Mouse (Mus musculus) midbrain, embryonic 15.5 days (tissue): ENCODE measurements around the gene Cxcl17. TPM values are rescaled to one million over a fixed set of nuclear protein-coding genes. Genes with fewer than 3 reads are reported as not detected.
A peak's percentile ranks its signal among the peaks of the same experiment; 100 is the strongest.
"Not testable (repeated sequence)": the region's sequence is repeated elsewhere in the genome, so short reads cannot be mapped to it uniquely, and the experiment has no call there.

Experiments used
- ATAC-seq: fragments of 200-750 bp; cut with Nextera tagmentation; replicated peaks from 2 replicates; pipeline ENCODE4 v1.8.0; 2017; ENCODE audit warnings: moderate TSS enrichment
- H3K27ac ChIP-seq: fragments of 300-500 bp; sonication (generic); 2 replicates; pipeline ENCODE4 v1.5.1; 2015; ENCODE audit warnings: mild to moderate bottlenecking, inconsistent platforms
- H3K27me3 ChIP-seq: fragments of 300-500 bp; sonication (generic); replicated peaks from 2 replicates; pipeline ENCODE4 v1.6.1; 2015; ENCODE audit warnings: inconsistent platforms
- H3K36me3 ChIP-seq: fragments of 300-500 bp; sonication (generic); replicated peaks from 2 replicates; pipeline ENCODE4 v1.6.1; 2015; ENCODE audit warnings: inconsistent platforms
- H3K4me1 ChIP-seq: fragments of 300-500 bp; sonication (generic); 2 replicates; pipeline ENCODE4 v1.6.1; 2015; ENCODE audit warnings: inconsistent platforms
- H3K4me2 ChIP-seq: fragments of 300-500 bp; sonication (generic); 2 replicates; pipeline ENCODE4 v1.6.1; 2015; ENCODE audit warnings: inconsistent platforms, mild to moderate bottlenecking, moderate library complexity
- H3K4me3 ChIP-seq: fragments of 300-500 bp; sonication (generic); 2 replicates; pipeline ENCODE4 v1.5.1; 2015; ENCODE audit warnings: mild to moderate bottlenecking, inconsistent platforms
- H3K9ac ChIP-seq: fragments of 300-500 bp; sonication (generic); 2 replicates; pipeline ENCODE4 v1.6.1; 2015; ENCODE audit warnings: mild to moderate bottlenecking, inconsistent platforms
- H3K9me3 ChIP-seq: fragments of 300-500 bp; sonication (generic); 2 replicates; pipeline ENCODE4 v1.6.1; 2016; ENCODE audit warnings: inconsistent platforms
- WGBS: fragments of 180-500 bp; shearing (Covaris S2); methylation state at CpG from one replicate; pipeline ENCODE4 v1.1.7; 2015; ENCODE audit warnings: mixed read lengths; 5-methylcytosine and 5-hydroxymethylcytosine counted together
- polyA plus RNA-seq: library from polyadenylated mRNA; unstranded; fragments of >200 nt; fragmentation: Nextera tagmentation; extraction: Ambion mirVana; gene quantifications from 2 replicates; pipeline ENCODE4 v1.2.1, GENCODE M21; 2015

The Cxcl17 gene
- polyA plus RNA-seq, 1 experiment from 2014 or later: 0.93 TPM

GRCm38 (mm10) chr7:25434654-25435545, 22.2 kb upstream of the Cxcl17 start:
- Histone ChIP-seq H3K4me1 (no peaks in the 10 kb centered on the region), H3K9ac (no peak overlapping the region), H3K27me3 (no peaks in the 10 kb centered on the region), H3K4me3 (no peak overlapping the region), H3K4me2 (no peak overlapping the region), H3K36me3 (no peaks in the 10 kb centered on the region), H3K27ac (no peak overlapping the region), H3K9me3 (no peaks in the 10 kb centered on the region)
- ATAC-seq: no peak
- WGBS: 87% methylated on average over 10 of the region's 10 CpGs

- no peak overlapping the region for H3K4me3 ChIP-seq
- no peak for ATAC-seq
- no peaks in the 10 kb centered on the region for H3K9me3 ChIP-seq
- no peaks in the 10 kb centered on the region for H3K27me3 ChIP-seq
- no peak overlapping the region for H3K4me2 ChIP-seq
- H3K27ac ChIP-seq: no peak overlapping the region
- WGBS: 90% methylated on average over 9 of the region's 9 CpGs
- H3K36me3 ChIP-seq: no peaks in the 10 kb centered on the region
- no peak overlapping the region for H3K9ac ChIP-seq
- H3K4me1 ChIP-seq: no peaks in the 10 kb centered on the region
Observed at GRCm38 (mm10) chr7:25433781-25434560, 21.3 kb upstream of the Cxcl17 start.

- Histone ChIP-seq H3K9ac (no peak overlapping the region), H3K36me3 (no peaks in the 10 kb centered on the region), H3K27me3 (no peaks in the 10 kb centered on the region), H3K27ac (no peak overlapping the region), H3K4me1 (no peaks in the 10 kb centered on the region), H3K9me3 (no peaks in the 10 kb centered on the region), H3K4me2 (no peak overlapping the region), H3K4me3 (no peak overlapping the region)
- ATAC-seq: no peak
- 13% methylated on average over 5 of the region's 5 CpGs for WGBS
Observed at GRCm38 (mm10) chr7:25433007-25433541, 20.4 kb upstream of the Cxcl17 start.

GRCm38 (mm10) chr7:25432381-25432780, 19.7 kb upstream of the Cxcl17 start:
- WGBS: 91% methylated on average over 6 of the region's 6 CpGs
- H3K4me1 ChIP-seq: no peaks in the 10 kb centered on the region
- no peak overlapping the region for H3K4me3 ChIP-seq
- H3K4me2 ChIP-seq: no peak overlapping the region
- no peaks in the 10 kb centered on the region for H3K9me3 ChIP-seq
- H3K36me3 ChIP-seq: no peaks in the 10 kb centered on the region
- no peak for ATAC-seq
- no peaks in the 10 kb centered on the region for H3K27me3 ChIP-seq
- no peak overlapping the region for H3K9ac ChIP-seq
- H3K27ac ChIP-seq: no peak overlapping the region

- no peak for ATAC-seq
- WGBS: 90% methylated on average over 4 of the region's 4 CpGs
- H3K4me3 ChIP-seq: no peak overlapping the region
Observed at GRCm38 (mm10) chr7:25429886-25430784, 17.4 kb upstream of the Cxcl17 start.

GRCm38 (mm10) chr7:25428321-25428720, 15.6 kb upstream of the Cxcl17 start:
- H3K4me3 ChIP-seq: no peak overlapping the region
- H3K36me3 ChIP-seq: no peaks in the 10 kb centered on the region
- H3K4me1 ChIP-seq: no peaks in the 10 kb centered on the region
- no peaks in the 10 kb centered on the region for H3K27me3 ChIP-seq
- 92% methylated on average over 3 of the region's 3 CpGs for WGBS
- no peaks in the 10 kb centered on the region for H3K9me3 ChIP-seq
- H3K27ac ChIP-seq: no peak overlapping the region
- H3K4me2 ChIP-seq: no peak overlapping the region
- H3K9ac ChIP-seq: no peak overlapping the region
- ATAC-seq: no peak

More at GRCm38 (mm10) chr7:25429886-25430784, 17.4 kb upstream of the Cxcl17 start:
- H3K9me3 ChIP-seq: no peaks in the 10 kb centered on the region
- H3K4me2 ChIP-seq: no peak overlapping the region
- H3K4me1 ChIP-seq: no peaks in the 10 kb centered on the region
- H3K27ac ChIP-seq: no peak overlapping the region
- H3K27me3 ChIP-seq: no peaks in the 10 kb centered on the region
- H3K9ac ChIP-seq: no peak overlapping the region
- no peaks in the 10 kb centered on the region for H3K36me3 ChIP-seq

- WGBS: 81% methylated on average over 5 of the region's 5 CpGs
- Histone ChIP-seq H3K27ac (no peak overlapping the region), H3K4me2 (no peak overlapping the region), H3K9ac (no peak overlapping the region), H3K27me3 (no peaks in the 10 kb centered on the region), H3K36me3 (no peaks in the 10 kb centered on the region), H3K4me3 (no peak overlapping the region), H3K4me1 (no peaks in the 10 kb centered on the region), H3K9me3 (no peaks in the 10 kb centered on the region)
- ATAC-seq: no peak
Observed at GRCm38 (mm10) chr7:25427144-25427543, 14.5 kb upstream of the Cxcl17 start.

GRCm38 (mm10) chr7:25426380-25426779, 13.7 kb upstream of the Cxcl17 start:
- H3K4me2 ChIP-seq, H3K27ac ChIP-seq, ATAC-seq, H3K9me3 ChIP-seq, H3K4me3 ChIP-seq, H3K27me3 ChIP-seq, H3K4me1 ChIP-seq, H3K9ac ChIP-seq, H3K36me3 ChIP-seq: not testable (repeated sequence)
- 90% methylated on average over 4 of the region's 4 CpGs for WGBS

GRCm38 (mm10) chr7:25424429-25424828, 11.7 kb upstream of the Cxcl17 start:
- no peak overlapping the region for H3K27ac ChIP-seq
- no peaks in the 10 kb centered on the region for H3K9me3 ChIP-seq
- H3K9ac ChIP-seq: no peak overlapping the region
- no peaks in the 10 kb centered on the region for H3K36me3 ChIP-seq
- H3K4me2 ChIP-seq: no peak overlapping the region
- H3K27me3 ChIP-seq: no peaks in the 10 kb centered on the region
- no peak overlapping the region for H3K4me3 ChIP-seq
- no peaks in the 10 kb centered on the region for H3K4me1 ChIP-seq
- WGBS: 37% methylated on average over 4 of the region's 4 CpGs
- ATAC-seq: peak; percentile 58

GRCm38 (mm10) chr7:25422286-25422841, 9.7 kb upstream of the Cxcl17 start:
- Histone ChIP-seq H3K9me3 (no peaks in the 10 kb centered on the region), H3K4me3 (no peak overlapping the region), H3K4me2 (no peak overlapping the region), H3K4me1 (no peaks in the 10 kb centered on the region), H3K27me3 (no peaks in the 10 kb centered on the region), H3K36me3 (no peaks in the 10 kb centered on the region), H3K9ac (no peak overlapping the region), H3K27ac (no peak overlapping the region)
- ATAC-seq: no peak
- WGBS: 69% methylated on average over 16 of the region's 16 CpGs

- no peak overlapping the region for H3K27ac ChIP-seq
- no peak for ATAC-seq
- H3K4me2 ChIP-seq: no peak overlapping the region
- no peak overlapping the region for H3K4me3 ChIP-seq
- H3K9me3 ChIP-seq: no peaks in the 10 kb centered on the region
- no peak overlapping the region for H3K9ac ChIP-seq
- WGBS: 94% methylated on average over 4 of the region's 4 CpGs
- no peaks in the 10 kb centered on the region for H3K36me3 ChIP-seq
- H3K27me3 ChIP-seq: no peaks in the 10 kb centered on the region
- no peaks in the 10 kb centered on the region for H3K4me1 ChIP-seq
Observed at GRCm38 (mm10) chr7:25419943-25420342, 7.3 kb upstream of the Cxcl17 start.
